In genomic region chr7:45524841-45525621, GRCm38 (mm10) we compare ENCODE assay signal across 8 mouse cellular contexts. TPM values are rescaled to one million over a fixed set of nuclear protein-coding genes. Genes with fewer than 3 reads are reported as not detected.
A peak's percentile ranks its signal among the peaks of the same experiment; 100 is the strongest.
DNase-seq lines count a peak whose midpoint lies in the region; ATAC-seq and TF ChIP-seq lines count a peak whose summit lies in the region.

No protein-coding gene starts in this region.

- peak overlapping the region; percentile 84 for H3K4me2 ChIP-seq in embryonic facial prominence, embryonic 11.5 days (ENCODE audit: low read depth, low read length)
- peak overlapping the region; percentile 85 for H3K4me2 ChIP-seq in limb, embryonic 13.5 days (replicated peaks)
- H3K4me2 ChIP-seq in midbrain, embryonic 15.5 days, result peak overlapping the region; percentile 83

- no peaks in the 10 kb centered on the region for H3K27me3 ChIP-seq in G1E (ENCODE audit: insufficient read depth, low read length)
- no peaks in the 10 kb centered on the region for H3K27me3 ChIP-seq in embryonic facial prominence, embryonic 11.5 days (ENCODE audit: control insufficient read depth, insufficient read depth, low read length)
- H3K27me3 ChIP-seq in limb, embryonic 13.5 days, result no peaks in the 10 kb centered on the region
- H3K27me3 ChIP-seq in midbrain, embryonic 15.5 days (replicated peaks), result no peaks in the 10 kb centered on the region

- peak overlapping the region; percentile 94 for H3K4me3 ChIP-seq in G1E (ENCODE audit: low read depth, low read length)
- H3K4me3 ChIP-seq in embryonic facial prominence, embryonic 11.5 days (ENCODE audit: low read depth, low read length), result peak overlapping the region; percentile 77
- peak overlapping the region; percentile 86 for H3K4me3 ChIP-seq in limb, embryonic 13.5 days
- H3K4me3 ChIP-seq in midbrain, embryonic 15.5 days, result peak overlapping the region; percentile 61

- H3K27ac ChIP-seq in embryonic facial prominence, embryonic 11.5 days (replicated peaks; ENCODE audit: low read depth, low read length), result no peak overlapping the region
- peak overlapping the region; percentile 91; the same call in 1 of the 2 replicates for H3K27ac ChIP-seq in limb, embryonic 13.5 days
- H3K27ac ChIP-seq in midbrain, embryonic 15.5 days, result peak overlapping the region; percentile 78; the same call in 1 of the 2 replicates

- no peak for TF ChIP-seq CTCF in G1E (IDR thresholded peaks at IDR 0.05; ENCODE audit: low read depth, low read length)

- peak; percentile 76 for DNase-seq in 3T3-L1 (ENCODE audit: low read depth, low spot score)
- peak; percentile 81 for DNase-seq in G1E (ENCODE audit: low spot score)
- no peak for DNase-seq in embryonic facial prominence, embryonic 11.5 days (ENCODE audit: low spot score)
- DNase-seq in heart, postnatal 14 days, result peak; percentile 48 to 51
- no peak for DNase-seq in right cerebral cortex, postnatal 14 days
- DNase-seq in frontal cortex, postnatal 14 days (ENCODE audit: low spot score in 2 of 2), result no peak

- peaks cover 31% of the 10 kb centered on the region for H3K36me3 ChIP-seq in G1E (replicated peaks)
- H3K36me3 ChIP-seq in embryonic facial prominence, embryonic 11.5 days (replicated peaks; ENCODE audit: control insufficient read depth, insufficient read depth, low read depth, low read length), result no peaks in the 10 kb centered on the region
- H3K36me3 ChIP-seq in limb, embryonic 13.5 days, result peaks cover 16% of the 10 kb centered on the region
- H3K36me3 ChIP-seq in midbrain, embryonic 15.5 days (replicated peaks), result no peaks in the 10 kb centered on the region

- intact Hi-C loops in heart, postnatal 14 days (cut with DNase I), result no loop called here

- peaks cover 67% of the 10 kb centered on the region for H3K4me1 ChIP-seq in G1E (ENCODE audit: insufficient read depth, low read depth, low read length)
- no peaks in the 10 kb centered on the region for H3K4me1 ChIP-seq in embryonic facial prominence, embryonic 11.5 days (ENCODE audit: control insufficient read depth, insufficient read depth, low read length)
- peaks cover 41% of the 10 kb centered on the region for H3K4me1 ChIP-seq in limb, embryonic 13.5 days
- peaks cover 21% of the 10 kb centered on the region for H3K4me1 ChIP-seq in midbrain, embryonic 15.5 days

- no peaks in the 10 kb centered on the region for H3K9me3 ChIP-seq in G1E (replicated peaks)
- H3K9me3 ChIP-seq in embryonic facial prominence, embryonic 11.5 days (replicated peaks; ENCODE audit: control insufficient read depth, low read length), result no peaks in the 10 kb centered on the region
- no peaks in the 10 kb centered on the region for H3K9me3 ChIP-seq in limb, embryonic 13.5 days
- H3K9me3 ChIP-seq in midbrain, embryonic 15.5 days, result no peaks in the 10 kb centered on the region

- H3K9ac ChIP-seq in embryonic facial prominence, embryonic 11.5 days (replicated peaks; ENCODE audit: low read length), result peak overlapping the region; percentile 85
- H3K9ac ChIP-seq in limb, embryonic 13.5 days, result peak overlapping the region; percentile 90
- peak overlapping the region; percentile 69; the same call in 1 of the 2 replicates for H3K9ac ChIP-seq in midbrain, embryonic 15.5 days

- WGBS in embryonic facial prominence, embryonic 11.5 days, result 30% methylated on average over 12 of the region's 12 CpGs
- WGBS in limb, embryonic 13.5 days, result 24% methylated on average over 12 of the region's 12 CpGs
- WGBS in midbrain, embryonic 15.5 days, result 31% methylated on average over 12 of the region's 12 CpGs

- ATAC-seq in G1E (ENCODE audit: extremely low read depth, insufficient number of reproducible peaks, low FRiP score, poor library complexity, severe bottlenecking), result peak; percentile 82
- no peak; the same call in 1 of the 2 replicates for ATAC-seq in embryonic facial prominence, embryonic 11.5 days (replicated peaks; ENCODE audit: insufficient number of reproducible peaks, low FRiP score, low TSS enrichment, low read depth)
- ATAC-seq in limb, embryonic 13.5 days (ENCODE audit: low FRiP score, low read depth), result no peak
- ATAC-seq in midbrain, embryonic 15.5 days (replicated peaks), result no peak

RNA-seq across cellular contexts. Expression of gene Ppp1r15a, which starts 1.0 kb away (rescaled TPM):
- total RNA-seq in G1E (2014; fragmentation: Nextera tagmentation) (57.6 and 75.0 TPM in 2 replicates), G1E (2017) (67.9 and 80.2 TPM in 2 replicates)
- polyA plus RNA-seq in G1E (2012), result 56.8 and 62.3 TPM in 2 replicates
- polyA plus RNA-seq in embryonic facial prominence, embryonic 11.5 days (2014; fragmentation: Nextera tagmentation; extraction: Ambion mirVana), result 19.8 and 20.3 TPM in 2 replicates
- total RNA-seq in heart, postnatal 14 days (2021), result 10 to 100 TPM; 21.7 to 32.8 TPM
- polyA plus RNA-seq in limb, embryonic 13.5 days (2015; fragmentation: Nextera tagmentation; extraction: Ambion mirVana), result 27.5 and 28.8 TPM in 2 replicates
- 11.7 and 12.5 TPM in 2 replicates for polyA plus RNA-seq in midbrain, embryonic 15.5 days (2015; fragmentation: Nextera tagmentation; extraction: Ambion mirVana)

RNA-seq across cellular contexts. Expression of gene Plekha4, which starts 1.1 kb away (rescaled TPM):
- total RNA-seq in G1E (2014; fragmentation: Nextera tagmentation) (1.5 and 1.7 TPM in 2 replicates), G1E (2017) (0.70 and 2.8 TPM in 2 replicates)
- 1.2 and 1.3 TPM in 2 replicates for polyA plus RNA-seq in G1E (2012)
- polyA plus RNA-seq in embryonic facial prominence, embryonic 11.5 days (2014; fragmentation: Nextera tagmentation; extraction: Ambion mirVana), result 0.62 and 1.3 TPM in 2 replicates
- total RNA-seq in heart, postnatal 14 days (2021), result 1 to 10 TPM; 1.9 to 2.1 TPM
- polyA plus RNA-seq in limb, embryonic 13.5 days (2015; fragmentation: Nextera tagmentation; extraction: Ambion mirVana), result 3.3 and 4.9 TPM in 2 replicates
- 1.3 TPM in 2 replicates for polyA plus RNA-seq in midbrain, embryonic 15.5 days (2015; fragmentation: Nextera tagmentation; extraction: Ambion mirVana)

RNA-seq across cellular contexts. Expression of gene Nucb1, which starts 14.8 kb away (rescaled TPM):
- total RNA-seq in G1E (2014; fragmentation: Nextera tagmentation) (91.8 and 127 TPM in 2 replicates), G1E (2017) (378 and 409 TPM in 2 replicates)
- 403 and 408 TPM in 2 replicates for polyA plus RNA-seq in G1E (2012)
- 96.7 and 107 TPM in 2 replicates for polyA plus RNA-seq in embryonic facial prominence, embryonic 11.5 days (2014; fragmentation: Nextera tagmentation; extraction: Ambion mirVana)
- 100 to 1,000 TPM; 116 to 137 TPM for total RNA-seq in heart, postnatal 14 days (2021)
- 215 TPM in 2 replicates for polyA plus RNA-seq in limb, embryonic 13.5 days (2015; fragmentation: Nextera tagmentation; extraction: Ambion mirVana)
- polyA plus RNA-seq in midbrain, embryonic 15.5 days (2015; fragmentation: Nextera tagmentation; extraction: Ambion mirVana), result 118 and 121 TPM in 2 replicates

RNA-seq across cellular contexts. Expression of gene Hsd17b14, which starts 29.7 kb away (rescaled TPM):
- total RNA-seq in G1E (2014; fragmentation: Nextera tagmentation), result 34.9 and 44.8 TPM in 2 replicates
- total RNA-seq in G1E (2017), result 8.2 and 14.5 TPM in 2 replicates
- 5.1 and 6.0 TPM in 2 replicates for polyA plus RNA-seq in G1E (2012)
- polyA plus RNA-seq in embryonic facial prominence, embryonic 11.5 days (2014; fragmentation: Nextera tagmentation; extraction: Ambion mirVana), result 0.53 and 0.68 TPM in 2 replicates
- under 1 TPM; 0.19 to 0.39 TPM for total RNA-seq in heart, postnatal 14 days (2021)
- polyA plus RNA-seq in limb, embryonic 13.5 days (2015; fragmentation: Nextera tagmentation; extraction: Ambion mirVana), result 0.43 and 0.98 TPM in 2 replicates
- 0.37 TPM in 1 of 2 replicates, not detected in the other for polyA plus RNA-seq in midbrain, embryonic 15.5 days (2015; fragmentation: Nextera tagmentation; extraction: Ambion mirVana)

RNA-seq across cellular contexts. Expression of gene Dhdh, which starts 36.4 kb away (rescaled TPM):
- total RNA-seq in G1E (2014; fragmentation: Nextera tagmentation) (17.7 and 18.0 TPM in 2 replicates), G1E (2017) (4.8 and 6.8 TPM in 2 replicates)
- 1.3 and 1.6 TPM in 2 replicates for polyA plus RNA-seq in G1E (2012)
- polyA plus RNA-seq in embryonic facial prominence, embryonic 11.5 days (2014; fragmentation: Nextera tagmentation; extraction: Ambion mirVana), result 2.6 and 3.1 TPM in 2 replicates
- 1 to 10 TPM; 4.5 to 6.0 TPM for total RNA-seq in heart, postnatal 14 days (2021)
- 2.9 and 4.0 TPM in 2 replicates for polyA plus RNA-seq in limb, embryonic 13.5 days (2015; fragmentation: Nextera tagmentation; extraction: Ambion mirVana)
- polyA plus RNA-seq in midbrain, embryonic 15.5 days (2015; fragmentation: Nextera tagmentation; extraction: Ambion mirVana), result 4.0 and 4.1 TPM in 2 replicates

Comparison
In these comparisons a context has a peak if more than half of its experiments do, and no peak if none do; other contexts are left out.
1. DNase-seq: peak in 3T3-L1 (single experiment), G1E (single experiment) and heart, postnatal 14 days (2 of 2); none in embryonic facial prominence, embryonic 11.5 days (single experiment), right cerebral cortex, postnatal 14 days (single experiment) and frontal cortex, postnatal 14 days (0 of 2).
2. Peak in every context shown above with its lines, with median percentiles within 50 percentile points of each other: H3K4me3 ChIP-seq, H3K4me2 ChIP-seq and H3K9ac ChIP-seq.